Mouse (Mus musculus): Measurements from ENCODE around the gene Fgd6.

DNA sequence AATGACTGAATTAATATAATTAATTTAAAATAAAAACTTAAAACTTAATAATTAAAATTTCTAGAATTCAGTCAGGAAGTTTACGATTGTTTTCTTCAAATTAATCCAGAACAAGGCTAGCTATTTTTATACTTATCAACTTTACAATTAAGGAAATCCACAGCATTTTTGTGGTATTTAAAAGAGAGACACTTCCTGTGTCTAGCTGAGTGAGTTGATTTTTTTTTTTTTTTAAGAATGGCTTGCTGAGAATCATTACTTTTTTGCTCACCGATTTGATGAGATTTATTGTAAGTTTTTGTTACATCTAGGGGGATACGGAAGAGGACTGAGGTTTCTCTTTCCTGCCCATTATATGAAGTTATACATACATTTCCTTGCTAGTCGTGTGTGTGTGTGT is 1.8 kb downstream of the Fgd6 start:
- TF ChIP-seq POLR2A (IDR thresholded peaks at IDR 0.05; ENCODE audit: control insufficient read depth, extremely low read depth, insufficient read depth, low read length, poor library complexity) (no peak), CTCF (IDR thresholded peaks at IDR 0.05; ENCODE audit: borderline replicate concordance, control insufficient read depth, extremely low read depth, insufficient read depth, low read length, poor library complexity) (no peak)
